Mouse (Mus musculus) liver, embryonic 18 days (tissue): ENCODE results near the gene Mthfd1l. TPM values are rescaled to one million over a fixed set of nuclear protein-coding genes. Genes with fewer than 3 reads are reported as not detected.

Experiments used
- polyA plus RNA-seq: library from polyadenylated mRNA; depleted of rRNA; stranded (reverse); fragments of >200 nt; gene quantifications from 2 replicates; pipeline ENCODE4 v1.2.3, GENCODE M21; 2012; rRNA removed

Mthfd1l gene
- 9.0 and 10.9 TPM in 2 replicates for polyA plus RNA-seq

DNA sequence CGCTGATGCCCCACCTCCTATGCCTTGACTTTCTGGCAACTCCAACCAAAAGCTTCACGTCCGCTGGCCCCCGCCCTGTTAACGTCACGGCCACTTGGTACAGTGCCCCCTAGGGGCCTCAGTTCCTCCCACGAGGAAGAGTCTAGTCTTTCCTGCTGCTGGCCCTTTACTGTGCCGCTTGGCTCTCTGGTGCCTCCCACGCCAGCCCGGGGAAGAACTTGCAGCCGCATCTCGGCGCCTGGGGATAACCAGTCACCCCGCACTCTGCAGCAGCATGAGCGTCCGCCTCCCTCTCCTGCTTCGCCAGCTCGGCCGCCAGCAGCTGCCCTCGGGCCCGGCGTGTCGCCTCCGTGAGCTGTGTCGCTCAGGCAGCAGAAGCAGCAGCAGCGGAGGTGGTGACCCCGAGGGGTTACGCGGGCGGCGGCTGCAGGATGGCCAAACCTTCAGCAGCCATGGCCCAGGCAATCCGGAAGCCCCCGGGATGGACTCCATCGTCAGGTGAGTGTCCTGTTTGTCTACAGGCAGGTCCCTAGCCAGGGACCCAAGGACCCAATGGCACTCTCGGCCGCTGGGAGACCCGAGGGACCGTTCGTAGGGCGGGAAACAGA, at the start of gene Mthfd1l:
Mthfd1l (plus strand) TSS at position 138 of the 608 bp plus-strand sequence.

Other genes with a start within 250 kb of the Mthfd1l start
- 1.7 and 1.8 TPM in 2 replicates for gene Plekhg1, start 232.8 kb upstream of the Mthfd1l start, polyA plus RNA-seq